Mouse (Mus musculus) embryonic stem cell, embryonic (primary cell): ENCODE results near the gene Cldn15.

ENCODE experiments used
- CTCF ChIA-PET, 4 experiments: fragments of 300-600 bp in 2 of 4; fragments of 350-600 bp in 2 of 4; sonication (Branson Sonifier 250); formaldehyde crosslinking; loops; one replicate each; lab custom pipeline; 2022; ENCODE audit warnings: inconsistent platforms in 2 of 4; lab: Charles Lee
- POLR2A ChIA-PET, 4 experiments: fragments of 300-600 bp in 2 of 4; fragments of 350-600 bp in 2 of 4; sonication (Branson Sonifier 250); formaldehyde crosslinking; loops; one replicate each; lab custom pipeline; 2022; ENCODE audit warnings: antibody characterized with exemption in 4 of 4, inconsistent platforms in 1 of 4; lab: Charles Lee

The Cldn15 gene

DNA sequence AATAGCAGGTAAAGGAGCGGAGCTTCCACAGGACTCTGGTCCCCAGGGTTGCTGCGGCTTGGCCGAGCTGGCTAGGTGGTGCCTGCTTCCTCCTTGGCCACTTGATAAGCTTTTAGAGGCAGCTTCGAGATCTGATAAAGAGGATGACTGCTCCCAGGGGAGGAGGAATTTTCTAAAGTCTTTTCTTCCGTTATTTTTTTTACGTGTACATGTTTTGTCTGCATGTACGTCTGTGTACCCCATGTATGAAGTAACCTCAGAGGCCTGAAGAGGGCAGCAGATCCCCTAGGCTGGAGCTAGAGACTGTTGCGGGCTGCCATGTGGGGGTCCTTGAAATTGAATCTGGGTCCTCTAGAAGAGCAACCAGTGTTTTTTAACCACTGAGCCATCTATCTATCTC lies 14.6 kb downstream of the Cldn15 start:
- CTCF ChIA-PET = interaction anchor here (0.5 to 2.9 kb wide), 38 partner anchors 8 to 1539 kb away, joined by 3 to 59 read pairs (median 3); partner anchors contain the start of genes Ache (in 1 of the 4), Cldn15 (in 1 of the 4) and Fis1 (in 1 of the 4)
- POLR2A ChIA-PET = interaction anchor here in 3 of 4 experiments (0.5 to 38.8 kb wide), 9 partner anchors 19 to 1260 kb away, joined by 3 to 1492 read pairs (median 4); partner anchors contain the start of genes Fis1 (in 2 of the 3), Ap1s1 (in 1 of the 3) and Cldn15 (in 1 of the 3)

DNA sequence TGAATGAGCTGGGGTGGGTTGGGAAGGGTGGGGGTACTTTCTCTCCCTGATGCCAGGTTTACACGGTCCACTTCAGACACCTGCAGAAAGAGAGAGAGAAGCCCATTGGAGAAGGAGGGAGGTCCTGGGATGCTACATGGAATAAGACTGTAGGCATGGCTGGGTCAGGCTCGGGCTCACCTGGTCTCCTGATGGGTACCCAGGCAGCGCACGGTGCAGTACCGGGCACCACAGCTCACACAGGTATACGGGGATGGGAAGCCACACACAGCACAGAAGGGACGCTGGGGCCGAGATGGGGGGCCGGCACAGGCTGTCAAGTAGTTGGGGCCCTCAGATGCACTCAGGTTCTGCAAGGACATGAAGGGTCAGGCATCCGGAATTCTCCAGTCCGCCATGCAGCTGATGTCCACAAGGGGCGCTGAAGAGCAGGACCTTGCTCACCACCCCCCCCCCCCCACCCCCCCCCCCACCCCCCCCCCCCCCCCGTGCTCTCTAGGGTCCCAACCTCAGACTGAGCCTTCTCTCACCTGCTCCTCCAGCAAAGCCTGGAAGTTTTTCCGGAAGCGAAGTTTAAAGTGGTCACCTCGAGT lies 16.0 kb downstream of the Cldn15 start:
- ChIA-PET CTCF (interaction anchor here (0.6 to 2.9 kb wide), 45 partner anchors 9 to 852 kb away, joined by 3 to 59 read pairs (median 5); partner anchors contain the start of genes Cldn15 (in 1 of the 4), Fis1 (in 1 of the 4) and Ift22 (in 1 of the 4)), POLR2A (interaction anchor here in 3 of 4 experiments (0.6 to 38.8 kb wide), 10 partner anchors 11 to 770 kb away, joined by 3 to 1492 read pairs (median 4); partner anchors contain the start of genes Cldn15 (in 1 of the 3) and Fis1 (in 1 of the 3))

DNA sequence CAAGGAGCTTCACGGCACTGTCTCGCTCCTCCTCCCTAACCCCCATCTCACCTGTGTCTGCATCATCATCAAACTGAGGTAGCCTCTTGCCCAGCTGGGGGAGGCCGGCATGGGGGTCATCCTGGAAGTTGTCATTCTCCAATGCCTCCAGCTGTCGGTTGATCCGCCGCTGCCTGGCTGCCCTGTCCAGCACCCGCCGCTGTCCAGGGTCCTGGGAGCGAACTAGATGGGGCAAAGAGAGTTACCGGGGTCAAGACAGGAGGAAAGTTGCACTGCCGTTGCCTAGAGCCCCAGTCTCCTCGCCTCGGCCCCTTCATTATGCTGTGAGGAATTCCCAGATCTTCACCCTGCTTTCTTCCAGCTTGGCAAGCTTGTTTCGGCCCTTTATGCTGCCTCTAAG lies 18.4 kb downstream of the Cldn15 start:
- CTCF ChIA-PET = interaction anchor here in 3 of 4 experiments (0.6 to 1.4 kb wide), 4 partner anchors 14 to 89 kb away, joined by 3 to 8 read pairs (median 4); no protein-coding TSS in a partner anchor
- POLR2A ChIA-PET = interaction anchor here in 3 of 4 experiments (0.6 to 38.8 kb wide), 5 partner anchors 8 to 323 kb away, joined by 3 to 1492 read pairs (median 3); partner anchors contain the start of genes Cldn15 (in 1 of the 3), Fis1 (in 1 of the 3) and Srrt (in 1 of the 3)

DNA sequence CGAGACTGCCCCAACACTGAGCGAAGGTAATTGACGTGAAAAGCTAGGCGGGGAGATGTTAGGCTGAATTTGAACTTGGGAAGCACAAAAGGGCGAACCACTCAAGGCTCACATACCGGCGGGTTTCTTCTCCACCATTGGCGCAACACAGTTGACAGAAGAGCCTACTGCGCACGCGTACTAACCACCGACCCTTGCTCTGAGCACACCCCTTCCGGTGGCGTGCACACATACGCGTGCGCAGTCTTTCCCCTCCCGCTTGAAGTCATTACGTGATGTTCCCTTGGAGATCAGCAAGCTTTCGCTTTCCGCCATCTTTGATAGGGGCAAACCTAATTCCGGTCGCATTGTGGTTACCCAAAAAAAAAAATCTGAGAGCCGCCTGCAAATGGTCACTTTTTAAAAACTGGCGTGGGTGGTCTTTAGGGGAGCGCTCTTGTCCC lies 20.3 kb downstream of the Cldn15 start, which contains the start of gene Plod3:
Plod3 (plus strand) TSS at position 325 of the 443 bp plus-strand sequence.
- ChIA-PET POLR2A (interaction anchor here (0.5 to 2.2 kb wide), 46 partner anchors 8 to 1024 kb away, joined by 3 to 21 read pairs (median 4); partner anchors contain the start of genes Ap1s1 (in 2 of the 4), Fis1 (in 2 of the 4), Cldn15 (in 1 of the 4) and Ift22 (in 1 of the 4)), CTCF (interaction anchor here (0.7 to 1.8 kb wide), 15 partner anchors 16 to 549 kb away, joined by 3 to 11 read pairs (median 3); partner anchors contain the start of genes Cldn15 (in 1 of the 4), Fis1 (in 1 of the 4) and Pop7 (in 1 of the 4))

DNA sequence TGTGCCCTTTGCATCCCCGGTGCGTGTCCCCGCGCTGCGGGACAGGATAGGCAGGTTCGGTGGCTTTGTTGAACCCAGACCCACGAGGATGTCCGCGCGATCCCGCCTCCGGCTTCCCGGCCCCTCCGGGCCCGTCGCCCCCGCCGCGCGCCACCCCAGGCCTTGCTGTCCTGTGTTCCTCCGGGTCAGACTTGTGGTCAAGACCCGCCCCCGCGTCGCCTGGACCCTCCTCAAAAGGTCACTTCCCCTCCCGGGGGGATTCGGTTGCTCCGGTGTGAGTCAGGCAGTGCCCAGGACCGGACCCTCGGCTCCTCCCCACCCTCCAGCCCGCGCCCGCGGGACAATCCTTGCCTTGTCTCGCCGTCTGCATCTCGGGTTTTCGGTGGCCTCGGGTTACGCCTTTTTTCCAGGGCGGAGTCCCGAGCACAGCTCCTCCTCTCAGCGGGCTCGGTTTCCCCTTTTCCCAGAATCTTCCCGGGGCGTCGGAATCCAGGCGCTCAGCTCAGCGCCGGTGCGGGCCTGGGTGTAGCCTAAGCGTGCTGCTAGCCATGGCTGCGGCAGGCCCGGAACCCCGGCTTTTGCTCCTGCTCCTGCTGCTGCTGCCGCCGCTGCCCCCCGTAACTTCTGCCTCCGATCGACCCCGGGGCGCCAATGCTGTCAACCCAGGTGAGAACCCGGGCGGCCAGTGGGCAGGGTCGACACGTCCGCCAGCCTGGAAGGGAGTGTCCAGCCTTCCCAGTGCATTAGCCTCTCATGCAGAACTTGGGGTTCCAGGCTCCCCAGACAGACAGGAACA lies 20.9 kb downstream of the Cldn15 start:
- CTCF ChIA-PET = interaction anchor here (0.7 to 1.8 kb wide), 17 partner anchors 17 to 550 kb away, joined by 3 to 11 read pairs (median 3); partner anchors contain the start of genes Cldn15 (in 1 of the 4), Fis1 (in 1 of the 4) and Pop7 (in 1 of the 4)
- POLR2A ChIA-PET = interaction anchor here (0.5 to 2.2 kb wide), 44 partner anchors 8 to 346 kb away, joined by 3 to 21 read pairs (median 4); partner anchors contain the start of genes Ap1s1 (in 2 of the 4), Fis1 (in 2 of the 4), Cldn15 (in 1 of the 4) and Ift22 (in 1 of the 4)

DNA sequence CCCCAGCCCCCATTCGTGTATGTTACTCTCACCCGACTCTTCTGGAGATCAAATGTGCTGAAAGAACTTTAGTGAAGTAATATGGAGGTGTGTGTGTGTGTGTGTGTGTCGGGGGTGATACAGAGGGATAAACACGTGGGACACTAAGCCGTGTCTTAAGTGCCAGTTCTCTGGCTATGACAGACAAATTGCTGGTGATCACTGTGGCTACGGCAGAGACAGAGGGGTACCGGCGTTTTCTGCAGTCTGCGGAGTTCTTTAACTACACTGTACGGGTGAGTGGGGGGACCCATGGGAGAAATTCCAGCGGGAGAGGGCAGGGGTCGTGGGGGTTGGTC lies 21.5 kb downstream of the Cldn15 start, which contains the start of gene Znhit1:
Znhit1 (minus strand) TSS at position 88 of the 338 bp plus-strand sequence.
- ChIA-PET CTCF (interaction anchor here in 3 of 4 experiments (0.7 to 1.8 kb wide), 7 partner anchors 21 to 145 kb away, joined by 3 to 11 read pairs (median 3); partner anchors contain the start of genes Cldn15 (in 1 of the 3) and Fis1 (in 1 of the 3)), POLR2A (interaction anchor here (0.6 to 2.2 kb wide), 24 partner anchors 8 to 320 kb away, joined by 3 to 21 read pairs (median 4); partner anchors contain the start of genes Fis1 (in 2 of the 4), Ap1s1 (in 1 of the 4), Ift22 (in 1 of the 4) and Srrt (in 1 of the 4))

DNA sequence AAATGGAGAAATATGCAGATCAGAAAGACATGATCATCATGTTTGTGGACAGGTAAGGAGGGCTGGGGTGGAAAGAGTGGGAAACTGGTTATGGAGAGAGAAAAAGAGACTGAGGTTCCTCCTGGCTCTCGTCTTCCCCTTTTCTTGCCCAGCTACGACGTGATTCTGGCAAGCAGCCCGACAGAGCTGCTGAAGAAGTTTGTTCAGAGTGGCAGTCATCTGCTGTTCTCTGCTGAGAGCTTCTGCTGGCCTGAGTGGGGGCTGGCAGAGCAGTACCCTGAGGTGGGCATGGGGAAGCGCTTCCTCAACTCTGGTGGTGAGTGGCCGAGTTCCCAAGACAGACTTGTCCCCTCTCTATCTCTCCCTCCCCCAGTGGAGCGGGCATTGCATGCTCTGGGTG lies 22.0 kb downstream of the Cldn15 start:
- POLR2A ChIA-PET = interaction anchor here in 1 of 4 experiments (0.6 to 1.6 kb wide), 2 partner anchors 33 to 35 kb away, joined by 6 to 21 read pairs; partner anchors contain the start of gene Fis1
- CTCF ChIA-PET = interaction anchor here in 2 of 4 experiments (0.9 to 1.8 kb wide), 2 partner anchors 35 to 52 kb away, joined by 4 read pairs; partner anchors contain the start of gene Fis1 (in 1 of the 2)

DNA sequence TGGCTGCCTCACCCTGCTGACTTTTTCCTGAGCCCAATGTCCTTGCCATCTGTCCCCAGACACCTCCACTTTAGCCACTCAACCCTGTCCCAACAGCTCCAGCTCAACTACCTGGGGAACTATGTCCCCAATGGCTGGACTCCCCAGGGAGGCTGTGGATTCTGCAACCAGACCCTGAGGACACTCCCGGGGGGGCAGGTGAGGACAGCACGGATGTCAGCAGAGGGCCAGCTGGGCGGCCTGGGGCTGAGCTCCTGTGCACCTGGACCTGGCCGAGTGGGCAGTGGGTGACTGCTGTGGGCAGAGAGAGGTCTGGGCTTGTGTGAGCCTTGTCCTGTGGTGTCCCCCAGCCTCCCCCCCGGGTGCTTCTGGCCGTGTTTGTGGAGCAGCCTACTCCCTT lies 23.4 kb downstream of the Cldn15 start:
- ChIA-PET POLR2A (no interaction called here), CTCF (interaction anchor here in 1 of 4 experiments (0.9 kb wide), 1 partner anchor 9 kb away, joined by 3 read pairs; no protein-coding TSS in a partner anchor)

DNA sequence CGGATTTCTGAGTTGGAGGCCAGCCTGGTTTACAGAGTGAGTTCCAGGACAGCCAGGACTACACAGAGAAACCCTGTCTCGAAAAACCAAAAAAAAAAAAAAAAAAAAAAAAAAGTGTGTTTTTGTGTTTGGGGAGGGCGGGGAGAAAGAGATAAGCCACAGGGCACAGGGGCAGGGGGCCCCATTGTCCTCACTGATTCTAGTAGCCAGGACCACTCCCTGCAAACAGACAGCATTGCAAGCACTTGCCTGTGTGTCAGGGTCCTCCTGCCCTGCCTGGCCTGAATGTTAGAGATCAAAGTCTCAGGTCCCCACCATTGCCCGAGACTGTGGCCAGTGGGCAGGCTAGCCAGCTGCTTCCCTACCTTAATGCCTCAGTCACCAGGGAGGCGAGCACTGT lies 33.0 kb downstream of the Cldn15 start:
- CTCF ChIA-PET = interaction anchor here in 3 of 4 experiments (0.6 to 1.3 kb wide), 3 partner anchors 17 to 91 kb away, joined by 3 to 4 read pairs (median 3); partner anchors contain the start of gene Ift22 (in 1 of the 3)
- POLR2A ChIA-PET = interaction anchor here in 3 of 4 experiments (0.7 to 1.3 kb wide), 8 partner anchors 8 to 292 kb away, joined by 3 read pairs; partner anchors contain the start of genes Plod3 (in 1 of the 3) and Znhit1 (in 1 of the 3)

DNA sequence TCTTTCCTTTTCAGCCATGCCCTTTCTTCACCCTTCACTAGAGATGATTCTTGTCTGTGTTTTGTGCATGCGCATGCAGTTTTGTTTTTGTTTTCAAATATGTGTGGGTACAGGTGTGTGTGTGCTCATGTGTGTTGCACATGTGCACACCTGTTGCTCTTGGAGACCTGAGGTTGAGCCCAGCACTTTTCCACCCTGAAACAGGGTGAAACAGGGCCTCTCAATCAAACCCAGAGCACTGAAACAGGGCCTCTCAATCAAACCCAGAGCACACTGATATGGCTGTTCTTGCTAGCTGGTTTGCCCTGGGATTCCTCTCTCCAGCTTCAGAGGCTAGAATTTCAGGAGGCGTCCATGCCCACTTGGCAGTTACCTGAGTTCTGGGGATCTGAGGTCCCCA lies 34.2 kb downstream of the Cldn15 start:
- CTCF ChIA-PET = interaction anchor here in 3 of 4 experiments (0.5 to 2.0 kb wide), 8 partner anchors 9 to 502 kb away, joined by 3 to 7 read pairs (median 4); partner anchors contain the start of gene Pop7 (in 1 of the 3)
- POLR2A ChIA-PET = interaction anchor here in 3 of 4 experiments (0.6 to 1.6 kb wide), 8 partner anchors 8 to 1065 kb away, joined by 3 to 9 read pairs (median 3); no protein-coding TSS in a partner anchor

DNA sequence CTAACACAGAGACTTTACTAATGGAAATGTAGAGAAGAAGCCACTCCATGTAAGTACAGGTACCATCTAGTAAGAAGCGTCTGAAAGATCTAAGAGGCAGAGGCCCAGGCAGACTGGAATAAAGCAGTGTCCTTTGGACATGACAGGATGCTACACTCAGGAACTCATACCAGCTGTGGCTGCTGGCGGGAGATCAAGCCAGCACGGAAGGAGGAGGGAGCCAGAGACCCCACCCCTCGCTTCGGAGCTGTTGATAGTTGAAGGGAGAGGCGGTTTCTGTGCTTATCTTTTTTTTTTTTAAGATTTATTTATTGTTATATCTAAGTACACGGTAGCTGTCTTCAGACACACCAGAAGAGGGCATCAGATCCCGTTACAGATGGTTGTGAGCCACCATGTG lies 40.9 kb downstream of the Cldn15 start:
- ChIA-PET POLR2A (interaction anchor here in 2 of 4 experiments (0.9 to 1.4 kb wide), 2 partner anchors 15 to 23 kb away, joined by 3 read pairs; no protein-coding TSS in a partner anchor), CTCF (interaction anchor here (0.6 to 1.3 kb wide), 5 partner anchors 26 to 809 kb away, joined by 3 read pairs; no protein-coding TSS in a partner anchor)

DNA sequence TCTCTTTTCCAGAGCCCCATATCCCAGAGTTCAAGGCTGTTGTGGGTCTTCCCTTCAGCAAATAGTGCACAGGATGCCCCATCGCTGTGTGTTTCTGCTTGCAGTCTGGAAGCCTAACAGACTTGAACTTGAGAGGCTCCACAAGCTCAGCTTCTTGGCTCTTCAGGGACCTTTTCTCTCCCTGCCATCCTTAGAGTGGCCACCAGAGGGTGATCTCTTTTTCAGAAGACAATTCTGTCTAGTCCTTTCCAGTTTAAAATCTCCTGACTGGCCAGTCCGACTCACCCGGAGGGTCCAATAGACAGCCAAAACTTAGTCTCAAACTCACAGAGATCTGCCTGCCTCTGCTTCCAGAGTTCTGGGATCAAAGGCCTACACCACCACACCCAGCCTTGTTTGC lies 43.6 kb downstream of the Cldn15 start:
- POLR2A ChIA-PET = interaction anchor here in 2 of 4 experiments (0.9 to 1.4 kb wide), 4 partner anchors 14 to 90 kb away, joined by 3 to 5 read pairs (median 4); no protein-coding TSS in a partner anchor
- CTCF ChIA-PET = interaction anchor here (0.5 to 2.3 kb wide), 32 partner anchors 9 to 647 kb away, joined by 3 to 10 read pairs (median 3); partner anchors contain the start of genes Ache (in 2 of the 4), Ap1s1 (in 1 of the 4), Pcolce (in 1 of the 4) and Plod3 (in 1 of the 4)

DNA sequence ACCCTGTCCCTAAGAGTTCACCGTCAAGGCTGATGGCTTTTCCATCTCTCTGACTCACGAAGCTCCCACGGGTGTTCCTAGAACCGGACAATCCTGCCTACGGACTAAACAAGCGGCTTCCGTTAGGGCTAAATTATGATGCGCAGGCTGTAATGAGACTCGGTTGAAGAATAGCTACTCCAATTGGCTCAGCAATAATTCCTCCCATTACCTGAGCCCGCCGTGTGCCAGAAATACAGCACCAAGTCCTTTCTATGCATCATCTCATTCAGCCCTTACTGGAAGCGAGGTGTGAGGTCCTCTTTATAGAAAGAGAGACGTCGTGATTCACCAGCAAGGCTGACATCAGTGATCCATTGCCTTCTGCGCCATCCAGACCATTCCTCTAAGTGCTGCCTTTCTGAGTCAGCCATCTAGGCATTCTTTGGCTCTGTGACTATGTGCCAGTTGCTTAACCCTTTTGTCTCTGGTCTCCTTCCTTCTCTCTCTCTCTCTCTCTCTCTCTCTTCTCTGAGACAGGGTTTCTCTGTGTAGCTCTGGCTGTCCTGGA lies 46.1 kb downstream of the Cldn15 start:
- ChIA-PET CTCF (interaction anchor here in 3 of 4 experiments (0.5 to 1.2 kb wide), 5 partner anchors 31 to 181 kb away, joined by 3 to 5 read pairs (median 4); no protein-coding TSS in a partner anchor), POLR2A (interaction anchor here in 2 of 4 experiments (0.6 to 1.6 kb wide), 6 partner anchors 12 to 1069 kb away, joined by 3 to 5 read pairs (median 4); no protein-coding TSS in a partner anchor)

DNA sequence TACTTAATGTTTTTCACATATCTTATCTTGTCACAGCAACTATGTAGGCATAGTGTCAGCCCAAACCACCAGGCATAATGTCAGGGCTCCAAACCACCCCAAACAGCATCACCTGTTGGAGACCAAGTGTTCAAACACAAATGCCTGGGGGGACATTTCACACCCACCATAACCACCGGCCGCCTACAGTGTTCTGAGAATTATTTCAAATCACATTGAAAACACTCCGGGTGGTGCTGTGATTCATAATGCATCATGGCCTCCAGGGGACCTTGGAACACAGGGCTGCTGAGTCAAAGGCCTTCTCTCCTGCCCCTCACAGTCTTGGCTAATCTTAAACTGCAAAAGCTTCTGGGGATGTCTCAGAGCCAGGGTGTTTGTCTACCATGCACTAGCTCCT lies 49.5 kb downstream of the Cldn15 start:
- ChIA-PET POLR2A (interaction anchor here in 1 of 4 experiments (0.6 kb wide), 1 partner anchor 112 kb away, joined by 4 read pairs; no protein-coding TSS in a partner anchor), CTCF (interaction anchor here in 1 of 4 experiments (1.9 kb wide), 1 partner anchor 9 kb away, joined by 5 read pairs; no protein-coding TSS in a partner anchor)

DNA sequence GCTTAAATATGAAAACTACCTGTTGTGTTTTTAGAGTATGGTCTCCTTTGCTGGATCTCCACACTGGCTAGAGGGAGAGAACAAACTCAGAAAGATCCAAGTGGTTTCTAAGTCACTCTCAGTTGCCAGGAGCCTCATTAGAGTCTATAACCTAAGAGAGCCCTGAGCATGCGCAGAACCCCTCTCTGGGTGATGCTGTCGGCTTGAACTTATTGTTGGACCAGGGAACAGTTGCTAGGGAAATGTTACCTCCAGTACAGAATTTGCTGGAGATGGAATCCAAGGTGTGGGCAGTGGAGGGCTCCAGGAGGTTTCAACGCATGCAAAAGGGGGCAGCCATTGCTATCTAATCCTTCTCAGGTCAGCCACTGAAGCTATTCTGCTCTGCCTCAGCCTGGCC lies 57.9 kb downstream of the Cldn15 start:
- CTCF ChIA-PET = interaction anchor here in 3 of 4 experiments (0.6 to 1.8 kb wide), 6 partner anchors 9 to 241 kb away, joined by 3 to 7 read pairs (median 4); no protein-coding TSS in a partner anchor
- POLR2A ChIA-PET = interaction anchor here in 1 of 4 experiments (1.3 kb wide), 1 partner anchor 21 kb away, joined by 4 read pairs; the partner anchor contains the start of gene Ap1s1
